Mouse (Mus musculus) adrenal gland, adult 8-10 months (tissue): ENCODE measurements around the gene Stk19. TPM values are rescaled to one million over a fixed set of nuclear protein-coding genes. Genes with fewer than 3 reads are reported as not detected.
A peak's percentile ranks its signal among the peaks of the same experiment; 100 is the strongest.
"Not testable (repeated sequence)": the region's sequence is repeated elsewhere in the genome, so short reads cannot be mapped to it uniquely, and the experiment has no call there.

Experiments used
- DNase-seq: peaks from one replicate; pipeline ENCODE4 v3.0.0; 2022
- total RNA-seq, 4 experiments: library from RNA; stranded (reverse); gene quantifications; 2 replicates each; pipeline ENCODE4 v1.2.4; 2022

Stk19 gene
- total RNA-seq, 4 experiments from 2014 or later, result 43.2 to 75.9 (median 64.6) TPM

DNA sequence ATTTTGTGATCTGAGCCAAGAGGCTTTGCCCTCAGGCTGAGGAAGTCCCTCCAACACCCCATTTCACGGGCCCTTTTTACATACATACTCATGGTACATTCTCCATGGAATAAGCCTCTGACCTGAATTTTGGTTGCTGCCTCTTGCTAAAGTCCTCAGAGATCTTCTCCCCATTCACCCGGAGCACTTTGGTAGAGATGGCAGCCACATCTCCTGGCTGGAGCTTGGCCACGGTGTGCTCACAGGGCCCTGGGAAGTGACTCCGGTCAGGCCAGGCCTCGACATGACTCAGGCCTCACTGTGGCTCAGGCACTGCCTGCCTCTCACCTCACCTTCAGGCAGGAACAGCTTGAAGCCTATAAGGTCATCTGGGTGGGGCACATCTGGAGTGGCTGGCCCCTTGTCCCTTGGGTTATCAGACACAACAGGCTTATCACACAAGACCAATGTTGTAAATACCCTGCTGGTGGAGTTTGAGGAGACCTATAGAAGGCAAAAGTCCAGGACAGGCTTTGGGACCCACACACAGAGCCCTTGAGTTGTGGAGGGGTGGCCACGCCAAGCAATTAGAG lies 4.1 kb upstream of the Stk19 start:
- no peak for DNase-seq

DNA sequence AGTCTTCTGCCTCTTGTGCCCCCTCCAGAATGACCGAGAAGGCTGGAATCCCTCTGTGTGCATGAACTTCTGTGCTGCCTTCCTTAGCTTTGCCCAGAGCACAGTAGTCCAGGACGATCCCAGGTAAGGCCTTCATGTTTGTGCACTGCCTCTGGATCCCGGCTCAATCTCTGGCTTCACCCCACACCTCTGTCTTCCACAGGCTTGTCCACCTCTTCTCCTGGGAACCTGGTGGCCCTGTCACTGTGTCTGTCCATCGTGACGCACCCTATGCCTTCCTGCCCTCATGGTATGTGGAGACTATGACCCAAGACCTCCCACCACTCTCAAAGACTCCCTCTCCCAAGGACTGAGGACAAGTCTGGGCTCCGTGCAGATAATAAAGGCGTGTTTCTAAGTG lies 2.0 kb upstream of the Stk19 start:
- DNase-seq, result no peak

DNA sequence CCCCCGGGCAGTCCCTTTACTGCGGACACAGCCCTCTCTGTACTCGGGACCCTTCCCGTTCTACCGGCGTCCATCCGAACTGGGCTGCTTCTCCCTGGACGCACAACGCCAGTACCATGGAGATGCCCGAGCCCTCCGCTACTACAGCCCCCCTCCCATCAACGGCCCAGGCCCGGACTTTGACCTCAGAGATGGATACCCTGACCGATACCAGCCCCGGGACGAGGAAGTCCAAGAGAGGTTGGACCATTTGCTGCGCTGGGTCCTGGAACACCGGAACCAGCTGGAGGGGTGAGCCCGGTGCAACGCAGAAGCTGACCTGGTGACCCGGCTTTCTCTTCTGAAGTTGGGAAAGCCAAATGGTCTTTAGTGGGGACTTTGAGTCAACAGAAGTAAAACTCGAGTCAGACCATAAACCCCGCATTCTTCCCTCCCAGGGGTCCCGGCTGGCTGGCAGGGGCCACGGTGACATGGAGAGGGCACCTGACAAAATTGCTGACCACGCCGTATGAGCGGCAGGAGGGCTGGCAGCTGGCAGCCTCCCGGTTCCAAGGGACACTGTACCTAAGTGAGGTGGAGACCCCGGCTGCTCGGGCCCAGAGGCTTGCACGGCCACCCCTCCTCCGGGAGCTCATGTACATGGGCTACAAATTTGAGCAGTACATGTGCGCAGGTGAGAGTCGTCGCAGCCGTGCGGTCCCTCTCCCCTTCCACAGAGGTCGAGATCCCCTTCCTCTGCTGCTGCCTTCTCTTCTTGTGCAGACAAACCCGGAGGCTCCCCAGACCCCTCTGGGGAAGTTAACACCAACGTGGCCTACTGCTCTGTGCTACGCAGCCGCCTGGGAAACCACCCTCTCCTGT lies 949 bp upstream of the Stk19 start:
- no peak for DNase-seq

DNA sequence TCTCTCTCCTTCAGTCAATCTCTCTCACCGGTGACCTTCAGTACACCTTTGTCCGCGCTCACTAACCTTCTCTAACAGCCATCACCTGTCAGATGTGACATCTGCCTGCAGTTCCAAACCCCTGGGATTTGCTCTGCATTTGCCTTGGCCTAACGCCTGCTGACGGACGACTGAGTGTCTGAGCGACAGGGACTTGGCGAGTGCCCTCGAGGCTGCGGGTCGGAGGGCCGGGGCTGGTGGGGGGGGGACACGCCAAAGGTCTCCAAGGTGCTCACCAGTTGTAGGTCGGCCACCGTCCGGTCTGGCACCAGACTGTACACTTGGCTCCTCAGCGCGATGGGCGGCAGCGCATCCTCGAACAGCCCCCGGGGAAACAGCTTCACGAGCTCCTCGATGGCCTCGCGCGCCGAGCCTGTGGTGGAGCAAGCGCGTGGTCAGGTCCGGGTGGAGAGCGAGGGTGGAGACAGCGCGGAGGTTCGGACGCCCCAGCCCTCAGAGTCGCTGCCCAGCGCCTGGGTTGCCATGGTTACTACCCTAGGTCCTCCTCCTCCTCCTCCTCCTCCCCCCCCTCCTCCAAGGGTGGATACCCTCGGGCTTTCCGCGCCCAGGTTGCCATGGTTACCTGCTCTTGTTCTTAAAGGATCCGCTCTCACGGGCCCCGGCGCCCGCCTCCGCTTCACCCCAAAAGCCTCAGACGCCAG lies 440 bp downstream of the Stk19 start:
- DNase-seq, result no peak

DNA sequence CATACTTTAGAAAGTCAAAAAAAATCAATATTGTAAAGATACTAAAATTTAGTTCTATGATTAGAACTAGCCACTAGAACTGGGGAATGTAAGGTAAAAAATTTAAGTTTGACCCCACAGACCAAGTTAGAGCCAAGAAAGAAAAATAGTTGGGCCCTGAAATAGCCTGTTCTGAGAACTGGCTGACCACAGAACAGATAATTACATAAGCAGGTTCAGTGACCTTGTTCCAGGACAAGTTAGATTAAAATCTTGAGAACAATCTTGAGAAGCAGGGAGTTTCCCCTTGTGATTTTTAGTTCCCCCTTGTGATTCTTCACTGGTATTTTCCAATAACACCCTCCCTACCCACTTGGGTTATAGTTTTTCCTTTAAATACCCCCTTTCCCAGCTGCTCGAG lies 6.0 kb downstream of the Stk19 start:
- not testable (repeated sequence) for DNase-seq

DNA sequence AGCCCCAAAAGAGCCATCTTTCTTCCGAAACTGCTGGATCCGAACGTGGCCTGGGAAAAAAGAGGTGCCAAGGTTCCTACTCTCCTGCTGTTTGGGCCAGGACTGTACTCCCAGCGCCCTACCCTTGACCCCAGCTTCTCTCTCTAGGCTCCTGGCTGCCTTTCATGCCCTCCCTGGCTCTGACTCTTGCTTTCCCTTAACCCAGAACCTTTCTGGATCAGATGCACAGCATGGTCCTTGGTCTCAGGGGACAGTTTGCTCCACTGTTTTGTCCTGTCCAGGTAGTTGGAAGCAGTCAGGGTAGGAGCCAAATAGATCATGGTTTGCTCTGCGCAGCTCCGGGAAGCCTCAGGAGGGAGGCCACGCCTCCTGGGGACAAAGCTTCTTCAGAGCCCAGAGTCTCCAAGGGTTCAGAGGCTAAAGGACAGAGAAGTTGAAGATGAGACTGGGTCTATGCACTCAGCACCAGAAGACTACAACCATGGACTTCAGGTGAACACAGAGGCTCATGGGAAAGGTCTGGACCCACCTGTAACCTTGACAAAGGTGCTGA lies 21.9 kb downstream of the Stk19 start:
- DNase-seq, result no peak

DNA sequence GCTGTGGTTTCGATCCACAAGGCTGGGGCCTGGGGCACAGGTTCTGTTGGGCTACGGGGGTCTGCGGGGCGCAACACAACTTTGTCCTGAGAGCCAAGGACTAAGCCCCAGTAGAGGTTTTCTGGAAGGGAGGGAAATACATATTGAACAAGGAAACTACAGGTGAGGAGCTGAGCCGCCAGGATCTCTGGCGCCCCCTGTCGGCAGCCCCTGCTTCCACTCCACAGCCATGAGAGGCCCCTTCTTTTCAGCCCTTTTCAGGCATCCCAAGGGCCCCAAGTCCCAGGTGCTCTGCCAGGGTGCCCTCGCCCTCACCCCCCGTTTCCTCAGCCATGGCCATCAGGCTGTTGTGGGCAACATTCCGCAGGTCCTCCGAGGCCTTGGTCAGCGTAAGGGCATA lies 23.0 kb downstream of the Stk19 start:
- not testable (repeated sequence) for DNase-seq

DNA sequence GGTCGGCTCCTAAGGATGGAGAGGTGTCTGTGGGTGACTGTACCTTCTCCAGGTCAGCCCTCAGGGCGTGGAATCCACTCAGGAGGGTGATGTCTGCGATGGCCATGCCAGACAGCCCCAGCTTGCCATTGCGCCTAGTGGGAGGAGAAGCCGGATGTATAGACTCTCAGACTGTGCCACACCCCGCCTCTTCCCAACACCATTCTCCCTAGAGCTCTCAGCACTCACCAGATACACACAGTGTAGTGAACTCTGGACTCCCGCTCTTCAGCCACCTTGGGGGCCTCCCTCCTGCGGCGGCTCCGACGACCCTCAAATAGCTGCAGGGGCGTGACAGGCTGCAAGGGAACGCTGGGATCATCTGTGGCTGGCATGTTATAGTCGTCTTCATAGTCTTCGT lies 25.5 kb downstream of the Stk19 start:
- no peak for DNase-seq

DNA sequence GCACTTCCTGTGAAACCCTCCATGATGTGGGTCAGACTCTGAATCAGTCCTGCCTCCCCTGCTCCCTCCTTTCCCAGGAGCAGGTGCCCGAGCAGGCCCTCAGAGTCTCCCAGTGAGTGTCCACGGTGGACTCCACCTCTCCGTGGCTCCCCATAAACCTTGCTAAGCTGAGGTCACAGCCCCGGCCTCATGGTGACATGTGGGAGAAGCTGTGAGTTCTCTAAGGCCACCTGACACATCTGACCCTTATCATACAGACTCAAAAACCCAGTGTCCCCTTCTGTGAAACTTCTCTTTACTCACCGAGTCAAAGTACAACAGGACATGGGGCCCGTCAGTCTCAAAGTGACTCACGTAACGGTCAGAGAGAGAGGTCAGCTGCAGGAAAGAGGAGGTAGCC lies 25.9 kb downstream of the Stk19 start:
- DNase-seq, result not testable (repeated sequence)

DNA sequence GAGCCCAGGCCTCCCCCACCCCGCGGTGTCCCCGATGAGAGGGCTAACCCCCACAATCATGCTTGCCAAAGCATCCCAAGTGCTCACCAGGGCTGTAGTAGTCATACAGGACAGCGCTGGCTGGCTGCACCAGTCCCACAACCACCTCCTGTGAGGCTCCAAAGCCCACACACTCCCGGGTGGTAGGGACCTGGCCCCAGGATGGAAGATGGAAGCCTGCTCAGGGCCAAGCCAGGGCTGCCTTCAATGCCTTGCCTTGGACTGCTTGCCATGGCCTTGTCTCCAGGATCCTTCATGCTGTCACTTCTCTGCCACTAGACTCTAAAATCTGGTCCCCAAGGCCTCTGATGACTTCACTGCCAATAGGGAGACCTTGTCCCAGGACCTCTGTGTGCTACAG lies 26.3 kb downstream of the Stk19 start:
- DNase-seq, result peak; percentile 80

DNA sequence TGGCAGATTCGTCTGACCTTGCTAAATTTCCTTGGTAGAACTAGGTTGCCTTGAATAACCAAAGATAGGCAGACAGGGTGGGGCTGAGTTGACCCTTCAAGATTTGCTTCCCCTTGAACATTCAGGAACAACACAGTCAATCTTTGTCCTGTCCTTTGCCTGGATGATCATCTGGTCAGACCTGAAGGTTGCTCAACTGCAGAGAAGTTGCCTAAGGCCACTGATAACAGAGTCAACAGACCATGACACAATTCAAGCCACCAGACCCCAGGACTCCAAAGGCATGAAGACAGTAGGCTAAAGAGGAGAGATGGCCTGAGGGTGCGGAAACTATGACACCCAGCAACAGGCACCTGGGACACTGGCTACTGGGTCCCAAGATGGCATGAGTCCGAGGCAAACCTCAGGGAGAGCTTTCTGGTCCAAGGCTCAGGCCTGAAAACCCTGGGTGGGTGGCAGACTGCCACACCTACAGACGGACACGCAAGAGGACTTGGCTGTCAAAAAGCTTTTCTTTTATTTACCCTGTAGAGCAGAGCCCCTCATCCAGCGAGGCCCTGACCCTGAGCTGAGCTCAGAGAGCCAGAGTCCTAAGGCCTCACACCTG lies 28.0 kb downstream of the Stk19 start:
- DNase-seq, result no peak

DNA sequence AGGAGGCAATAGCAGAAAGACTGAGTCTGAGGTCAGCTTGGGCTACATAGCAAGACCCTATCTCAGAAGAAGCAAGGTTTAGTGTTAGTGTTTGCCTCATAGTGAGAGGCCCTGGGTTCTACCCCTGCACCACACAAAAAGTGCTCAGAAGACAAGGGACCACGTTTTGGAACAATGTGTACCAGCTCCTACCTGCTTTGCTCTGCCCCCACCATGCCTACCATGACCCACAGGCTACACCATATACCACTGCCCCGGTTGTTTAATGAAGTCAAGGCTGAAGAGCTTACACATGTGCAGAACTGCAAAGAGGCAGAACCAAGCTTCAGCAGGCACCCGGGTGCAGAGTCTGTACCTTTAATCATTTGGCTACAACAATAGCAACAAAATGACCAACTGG lies 29.6 kb downstream of the Stk19 start:
- no peak for DNase-seq

DNA sequence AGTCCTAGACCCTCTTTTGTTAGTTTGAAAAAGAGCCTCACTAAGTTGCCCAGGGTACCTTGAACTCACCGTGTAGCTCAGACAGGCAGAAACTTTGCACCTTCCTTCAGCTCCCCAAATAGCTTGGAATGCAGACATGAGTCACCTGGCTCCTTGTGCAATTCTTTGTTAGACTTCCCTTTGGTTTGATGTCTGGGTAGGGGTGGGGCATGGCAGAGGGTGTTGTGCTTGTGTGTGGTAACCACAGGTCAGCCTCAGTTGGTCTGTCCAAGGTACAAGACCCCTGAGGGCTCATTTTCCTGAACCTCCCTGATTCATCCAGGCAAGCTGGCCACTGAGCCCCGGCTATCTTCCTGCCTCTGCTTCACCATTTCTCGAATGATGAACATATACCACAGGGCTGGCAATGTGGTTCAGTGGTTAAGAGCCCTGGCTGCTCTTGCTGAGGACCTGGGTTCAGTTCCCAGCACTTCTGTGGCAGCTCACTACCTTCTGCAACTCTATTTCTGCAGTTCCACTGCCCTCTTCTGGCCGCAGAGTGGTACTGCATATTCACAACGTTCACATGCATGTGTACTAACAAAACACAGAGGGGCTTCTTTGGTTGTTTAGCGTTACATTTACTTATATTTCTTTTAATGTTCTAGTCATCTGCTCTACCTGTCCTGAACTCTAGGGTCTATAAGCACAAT lies 31.7 kb downstream of the Stk19 start:
- DNase-seq, result no peak

DNA sequence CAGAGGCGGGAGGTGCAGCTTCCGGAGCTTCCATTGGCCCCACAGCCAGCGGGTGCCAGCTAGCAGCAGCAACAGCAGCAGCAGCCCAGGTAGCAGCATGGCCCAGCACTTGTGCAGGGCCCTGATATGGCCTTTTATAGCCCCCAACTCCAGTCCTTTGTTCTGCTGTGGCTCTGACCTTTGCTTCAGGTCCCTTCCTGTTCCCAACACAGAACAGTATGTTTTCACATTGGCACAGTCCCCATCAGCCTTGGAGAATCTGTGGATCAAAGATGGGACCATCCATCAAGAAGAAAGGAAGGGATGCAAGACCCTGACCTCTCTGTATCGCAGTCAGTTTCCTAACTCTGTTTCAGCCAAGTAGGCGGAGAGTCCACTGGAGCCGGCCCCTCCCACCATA lies 32.4 kb downstream of the Stk19 start, which contains the start of gene Cyp21a1:
Gene Cyp21a1, minus strand, starts transcription at position 261 of the 400 bp plus-strand sequence.
- DNase-seq, result peak; percentile 92

DNA sequence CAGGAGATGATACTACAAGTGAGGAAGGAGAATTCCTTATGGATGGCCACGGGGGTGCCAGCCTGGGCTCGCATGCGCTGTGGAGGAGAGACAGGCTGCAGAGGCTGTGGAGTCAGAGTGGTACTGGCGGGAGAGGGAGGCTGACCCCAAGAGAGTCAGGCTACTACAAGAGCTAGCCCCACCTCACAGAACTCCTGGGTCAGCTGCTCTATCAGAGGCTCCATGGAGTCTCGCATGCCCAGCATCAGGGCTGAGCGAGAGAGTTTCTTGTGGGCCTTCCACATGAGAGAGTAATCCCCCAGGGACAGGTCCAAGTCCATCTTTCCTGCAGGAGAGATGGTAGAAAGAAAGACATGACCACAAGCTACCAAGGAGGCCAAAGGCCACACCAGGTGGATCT lies 33.4 kb downstream of the Stk19 start:
- DNase-seq, result not testable (repeated sequence)

DNA sequence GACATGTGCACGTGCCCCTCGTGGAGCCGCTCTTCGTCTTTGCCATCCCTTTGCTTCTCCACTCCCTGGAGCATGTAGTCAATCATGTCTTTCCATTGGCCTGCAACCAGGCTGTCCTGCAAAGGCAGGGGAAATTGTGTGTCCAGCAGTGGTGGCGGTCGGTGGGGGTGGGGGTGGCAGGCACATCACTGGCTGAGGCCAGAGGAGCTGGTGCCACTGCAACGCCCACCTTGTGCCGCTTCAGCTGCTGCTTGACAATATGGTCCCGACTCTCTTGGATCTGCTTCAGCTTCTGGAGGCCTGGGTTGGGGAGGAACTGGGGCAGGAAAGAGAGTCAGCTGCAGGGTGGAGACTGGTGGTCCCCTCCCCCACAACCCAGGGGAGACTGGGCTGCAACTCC lies 34.0 kb downstream of the Stk19 start:
- DNase-seq, result not testable (repeated sequence)

DNA sequence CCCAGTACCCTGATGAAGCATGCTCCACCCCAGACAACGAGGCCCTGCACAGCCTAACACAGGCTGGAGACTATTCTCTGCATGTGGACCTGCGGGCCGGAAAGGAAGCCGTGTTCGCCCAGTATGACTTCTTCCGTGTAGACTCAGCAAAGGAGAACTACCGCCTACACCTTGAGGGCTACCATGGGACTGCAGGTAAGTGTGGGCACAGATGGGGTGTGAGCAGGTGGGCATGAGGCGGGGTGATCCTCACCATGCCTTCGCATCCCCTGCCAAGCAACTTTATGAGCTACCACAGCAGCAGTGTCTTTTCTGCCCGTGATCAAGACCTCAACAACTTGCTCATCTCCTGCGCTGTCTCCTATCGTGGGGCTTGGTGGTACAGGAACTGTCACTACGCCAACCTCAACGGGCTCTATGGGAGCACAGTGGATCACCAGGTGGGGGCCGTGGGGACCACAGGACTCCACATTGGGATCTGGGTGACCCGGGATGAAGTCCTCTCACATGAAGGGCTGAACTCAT lies 35.9 kb downstream of the Stk19 start:
- DNase-seq, result not testable (repeated sequence)

DNA sequence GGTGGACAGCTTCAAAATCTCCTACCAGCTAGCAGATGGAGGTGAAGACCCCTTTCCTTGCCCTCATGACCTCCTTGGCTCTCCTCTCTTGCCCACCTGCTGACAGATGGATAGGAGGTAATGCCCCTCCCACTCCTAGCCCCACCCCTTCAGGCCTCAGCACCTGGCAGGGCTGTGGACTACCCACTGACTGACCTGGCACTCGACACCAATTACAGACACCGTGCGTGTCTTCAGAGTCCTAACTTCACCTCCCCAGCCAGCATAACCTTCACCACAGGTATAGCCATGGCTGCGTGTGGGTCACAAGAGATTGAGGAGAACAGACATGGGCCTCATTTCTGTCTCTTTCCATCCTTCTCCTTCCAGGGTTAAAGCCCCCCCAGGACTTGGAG lies 37.2 kb downstream of the Stk19 start:
- DNase-seq, result no peak

DNA sequence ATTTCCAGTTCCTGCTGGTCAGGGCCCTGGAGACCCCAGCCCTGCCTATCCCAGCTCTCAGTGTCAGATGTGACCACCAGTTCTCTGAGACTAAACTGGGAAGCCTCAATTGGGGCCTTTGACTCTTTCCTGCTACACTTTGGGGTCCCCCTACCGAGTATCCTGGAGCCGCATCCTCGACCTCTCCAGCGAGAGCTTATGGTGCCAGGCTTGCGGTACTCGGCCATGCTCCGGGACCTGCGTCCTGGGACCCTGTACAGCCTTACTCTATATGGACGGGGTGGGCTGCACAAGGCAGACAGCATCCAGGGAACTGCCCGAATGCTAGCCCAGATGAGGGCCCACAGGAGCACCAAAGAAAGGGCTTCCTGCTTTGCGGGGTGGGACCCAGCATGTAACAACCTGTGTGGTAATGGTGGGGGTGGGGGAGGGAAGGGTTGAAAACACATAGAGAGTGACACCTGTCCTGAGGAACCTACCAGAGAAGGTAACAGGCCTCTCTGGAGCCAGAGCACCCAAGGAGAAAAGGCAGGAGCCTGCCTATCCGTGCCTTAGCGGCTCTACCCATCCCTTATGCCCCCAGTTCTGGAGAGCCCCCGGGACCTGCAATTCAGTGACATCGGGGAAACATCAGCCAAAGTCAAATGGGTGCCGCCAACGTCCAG lies 37.7 kb downstream of the Stk19 start:
- DNase-seq, result no peak

DNA sequence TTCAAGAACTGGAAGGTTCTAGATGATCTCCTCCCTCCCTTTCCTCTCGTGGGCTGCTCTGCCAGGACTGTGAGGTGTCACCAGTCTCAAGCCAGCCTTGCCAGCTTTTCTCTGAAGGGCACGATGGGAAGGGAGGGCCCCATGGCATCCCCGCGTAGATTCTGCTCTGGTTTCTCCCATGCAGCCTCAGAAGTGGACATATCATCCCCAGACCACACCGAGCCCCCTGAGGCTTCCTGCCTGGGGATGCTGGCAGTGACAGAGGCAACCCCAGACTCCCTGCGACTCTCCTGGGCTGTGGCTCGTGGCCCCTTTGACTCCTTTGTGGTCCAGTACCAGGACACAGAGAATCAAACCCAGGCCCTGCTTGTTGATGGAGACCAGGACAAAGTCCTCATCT lies 38.7 kb downstream of the Stk19 start:
- not testable (repeated sequence) for DNase-seq
